Mouse (Mus musculus) limb, embryonic 10.5 days (tissue): ENCODE measurements around the gene Tmem39a. TPM values are rescaled to one million over a fixed set of nuclear protein-coding genes. Genes with fewer than 3 reads are reported as not detected.
A peak's percentile ranks its signal among the peaks of the same experiment; 100 is the strongest.

Source experiments
- DNase-seq: peaks from one replicate; pipeline ENCODE4 v3.0.0-alpha.2; 2017; ENCODE audit warnings: low spot score
- H3K27ac ChIP-seq: fragments of 300-500 bp; sonication (generic); 2 replicates; pipeline ENCODE4 v1.5.1; 2016; ENCODE audit warnings: mild to moderate bottlenecking
- H3K27me3 ChIP-seq: fragments of 300-500 bp; sonication (generic); 2 replicates; pipeline ENCODE4 v1.6.1; 2016; ENCODE audit warnings: low read depth, mild to moderate bottlenecking; ENCODE audit not compliant: poor library complexity, severe bottlenecking
- H3K36me3 ChIP-seq: fragments of 300-500 bp; sonication (generic); 2 replicates; pipeline ENCODE4 v1.6.1; 2016; ENCODE audit warnings: mild to moderate bottlenecking, moderate library complexity
- H3K4me1 ChIP-seq: fragments of 300-500 bp; sonication (generic); 2 replicates; pipeline ENCODE4 v1.6.1; 2016
- H3K4me3 ChIP-seq: fragments of 300-500 bp; sonication (generic); 2 replicates; pipeline ENCODE4 v1.5.1; 2016; ENCODE audit warnings: mild to moderate bottlenecking, moderate library complexity
- H3K9me3 ChIP-seq: fragments of 300-500 bp; sonication (generic); replicated peaks from 2 replicates; pipeline ENCODE4 v1.6.1; 2016; ENCODE audit warnings: mild to moderate bottlenecking
- WGBS: fragments of 180-500 bp; shearing (Covaris S2); methylation state at CpG from one replicate; pipeline ENCODE4 v1.1.7; 2016; 5-methylcytosine and 5-hydroxymethylcytosine counted together
- polyA plus RNA-seq: library from polyadenylated mRNA; unstranded; fragments of >200 nt; fragmentation: Nextera tagmentation; extraction: Ambion mirVana; gene quantifications from 2 replicates; pipeline ENCODE4 v1.2.1, GENCODE M21; 2016

The Tmem39a gene
- polyA plus RNA-seq, result 93.7 and 122 TPM in 2 replicates

DNA sequence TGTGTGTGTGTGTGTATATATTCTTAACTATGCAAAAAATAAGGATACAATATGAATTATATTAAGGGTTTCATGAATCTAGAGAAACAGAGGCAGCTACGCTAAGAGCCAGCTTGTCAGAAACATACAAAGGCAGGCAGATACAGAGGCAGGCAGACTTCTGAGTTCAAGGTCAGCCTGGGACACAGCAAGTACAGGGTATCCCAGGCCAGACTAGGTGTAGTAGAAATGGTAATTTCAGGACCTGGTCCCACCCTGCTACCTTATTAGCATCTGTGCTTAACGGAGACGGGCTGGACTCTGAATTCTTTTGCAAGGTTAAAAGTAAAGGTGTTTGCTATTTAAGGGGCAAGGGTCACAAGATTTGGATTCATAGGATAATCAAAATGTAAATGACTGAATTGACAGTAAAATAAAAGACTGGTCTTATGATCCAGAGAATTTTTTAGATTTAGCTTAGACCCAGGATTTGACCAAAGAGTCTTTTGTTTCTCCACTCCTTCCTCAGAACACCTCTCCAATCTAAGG, at the start of gene Tmem39a:
Gene Tmem39a (plus strand): TSS at position 478 of the 528 bp plus-strand sequence.
- H3K27ac ChIP-seq, result no peak within 1 kb of the TSS
- H3K9me3 ChIP-seq, result no peaks in the 10 kb centered on the region
- no peak for DNase-seq
- H3K4me3 ChIP-seq, result no peak within 1 kb of the TSS
- WGBS, result 94% methylated on average over 3 of the region's 3 CpGs
- H3K27me3 ChIP-seq, result peaks cover 21% of the 10 kb centered on the region; the same call in 1 of the 2 replicates
- no peaks in the 10 kb centered on the region for H3K4me1 ChIP-seq
- no peaks in the 10 kb centered on the region for H3K36me3 ChIP-seq

DNA sequence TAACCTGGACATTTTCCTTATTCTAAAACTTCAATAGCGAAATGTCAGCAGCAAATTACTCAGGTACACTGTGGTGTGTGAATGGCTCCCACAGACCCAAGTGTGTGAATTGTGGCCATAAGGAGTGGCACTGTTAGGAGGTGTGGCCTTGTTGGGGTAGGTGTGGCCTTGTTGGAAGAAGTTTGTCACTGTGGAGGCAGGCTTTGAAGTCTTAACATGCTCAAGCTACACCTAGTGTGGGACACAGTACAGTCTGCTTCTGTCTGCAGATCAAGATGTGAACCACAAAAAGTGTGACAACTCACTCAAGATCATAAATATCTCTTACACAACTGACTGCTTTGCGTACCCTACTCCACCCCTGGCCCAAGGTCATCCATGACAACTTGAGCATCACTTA, 47.7 kb upstream of the Tmem39a start:
- H3K27me3 ChIP-seq, result no peaks in the 10 kb centered on the region
- H3K4me1 ChIP-seq, result no peaks in the 10 kb centered on the region
- DNase-seq, result no peak
- H3K36me3 ChIP-seq, result peaks cover 84% of the 10 kb centered on the region
- no peaks in the 10 kb centered on the region for H3K9me3 ChIP-seq
- 93% methylated on average over 2 of the region's 2 CpGs for WGBS
- no peak overlapping the region for H3K27ac ChIP-seq
- no peak overlapping the region for H3K4me3 ChIP-seq

DNA sequence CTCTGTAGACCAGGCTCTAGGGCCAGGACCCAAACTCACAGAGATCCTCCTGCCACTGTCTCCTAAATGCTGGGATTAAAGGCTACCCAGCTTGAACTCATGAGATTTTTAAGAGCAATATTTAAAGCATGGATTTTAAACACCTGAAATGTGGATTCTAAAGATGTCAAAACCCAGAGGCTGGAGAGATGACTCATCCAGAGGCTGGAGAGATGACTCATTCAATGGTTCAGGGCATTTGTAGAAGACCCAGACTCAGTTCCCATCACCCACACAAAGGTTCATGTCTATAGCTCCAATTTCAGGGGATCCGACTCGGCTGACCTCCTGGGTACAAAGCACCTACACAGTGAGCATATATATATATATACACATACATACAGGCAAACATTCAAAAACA, 39.4 kb upstream of the Tmem39a start:
- Histone ChIP-seq H3K4me1 (peaks cover 8% of the 10 kb centered on the region), H3K4me3 (no peak overlapping the region), H3K9me3 (no peaks in the 10 kb centered on the region), H3K36me3 (peaks cover 50% of the 10 kb centered on the region), H3K27ac (no peak overlapping the region), H3K27me3 (no peaks in the 10 kb centered on the region)
- no peak for DNase-seq
- 95% methylated on average over 2 of the region's 2 CpGs for WGBS

DNA sequence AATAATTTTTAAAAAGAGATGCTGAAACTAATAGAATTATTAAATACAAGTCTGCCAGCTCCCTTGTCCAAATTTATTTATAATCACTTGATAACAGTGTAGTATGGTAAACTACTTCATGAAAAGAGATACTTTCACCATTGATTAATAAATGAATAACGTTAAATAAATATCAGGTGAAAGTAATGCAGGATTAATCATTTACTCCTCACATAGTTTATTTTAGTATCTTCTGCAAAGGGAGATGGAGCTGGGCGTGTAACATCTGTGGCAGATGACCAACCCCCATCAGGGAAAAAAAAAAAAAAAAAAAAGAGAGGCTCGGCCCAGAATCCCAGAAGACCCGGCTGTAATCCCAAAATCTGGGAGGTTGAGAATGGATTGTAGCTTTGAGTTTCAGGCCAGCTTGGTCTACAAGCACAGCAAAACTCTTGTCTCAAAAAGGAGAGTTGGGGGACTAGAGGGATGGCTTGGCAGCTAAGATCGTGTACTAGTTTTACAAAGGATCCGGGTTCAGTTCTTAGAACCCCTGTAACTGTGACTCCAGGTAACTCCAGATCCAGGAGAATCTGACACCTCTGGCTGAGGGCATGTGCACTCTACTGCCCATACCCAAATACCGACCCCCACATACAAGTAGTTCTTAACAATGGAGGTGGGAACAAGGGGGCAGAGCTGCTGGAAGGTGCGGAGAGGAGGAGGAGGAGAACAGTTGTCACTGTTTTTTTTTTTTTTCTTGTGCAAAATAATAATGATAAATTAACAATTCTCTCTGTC, 37.1 kb upstream of the Tmem39a start:
- no peaks in the 10 kb centered on the region for H3K9me3 ChIP-seq
- peak overlapping the region; percentile 92 for H3K4me3 ChIP-seq
- H3K4me1 ChIP-seq, result peaks cover 8% of the 10 kb centered on the region
- DNase-seq, result no peak
- 43% methylated on average over 8 of the region's 8 CpGs for WGBS
- H3K27ac ChIP-seq, result 0 out of 2 replicates have a peak overlapping the region, but pooled peaks have one; percentile 26
- H3K27me3 ChIP-seq, result no peaks in the 10 kb centered on the region
- peaks cover 53% of the 10 kb centered on the region for H3K36me3 ChIP-seq

DNA sequence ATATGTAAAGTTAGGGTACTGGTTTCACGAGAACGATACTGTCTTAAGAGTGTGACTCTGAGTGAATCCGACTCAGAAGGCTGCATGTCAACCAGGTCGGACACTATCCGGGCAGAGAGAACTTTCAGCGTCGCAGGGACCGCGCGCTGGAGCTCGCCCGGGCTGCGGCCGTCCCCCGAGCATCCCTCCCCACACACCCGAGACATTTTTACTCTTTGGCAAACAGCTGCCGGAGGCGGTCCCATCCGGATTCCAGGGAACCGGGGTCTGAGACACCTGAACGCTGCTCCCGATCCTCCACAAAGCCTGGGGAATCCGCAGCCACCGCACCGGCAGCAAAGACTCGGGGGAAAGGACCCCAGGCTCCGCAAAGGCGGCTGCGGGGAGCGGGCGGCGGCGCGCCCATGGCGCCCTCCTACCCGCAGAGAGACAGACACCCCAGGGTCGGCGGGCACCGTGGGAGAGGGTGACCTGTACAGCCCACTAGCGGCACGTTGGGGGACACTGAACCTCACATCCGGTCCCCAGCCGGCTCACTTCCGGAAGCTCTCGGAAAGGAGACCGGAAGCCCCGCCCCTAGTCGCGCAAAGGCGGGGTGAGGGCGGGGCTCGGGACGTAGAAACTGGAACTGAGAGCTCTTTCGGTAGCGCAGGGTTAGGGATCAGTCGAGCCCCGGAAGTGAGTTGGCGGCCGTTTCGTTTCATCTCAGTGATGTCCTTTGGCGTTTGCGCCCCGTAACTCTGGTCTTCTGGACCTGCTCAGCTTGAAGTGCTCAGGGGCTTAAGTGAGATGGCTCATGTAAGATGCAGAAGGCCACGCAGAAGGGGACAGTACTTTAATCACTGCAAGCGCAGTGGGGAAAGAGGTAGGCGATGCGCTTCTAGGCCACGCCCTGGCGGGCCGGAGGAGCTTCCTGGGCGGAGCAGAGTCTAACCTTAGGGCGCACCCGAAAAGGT, 36.1 kb upstream of the Tmem39a start, which contains the start of gene Timmdc1:
Gene Timmdc1 (minus strand): TSS at position 535 of the 956 bp plus-strand sequence.
- Histone ChIP-seq H3K4me3 (peak within 1 kb of the TSS; percentile 92), H3K36me3 (peaks cover 53% of the 10 kb centered on the region), H3K9me3 (no peaks in the 10 kb centered on the region), H3K27ac (peak within 1 kb of the TSS; percentile 96), H3K27me3 (no peaks in the 10 kb centered on the region), H3K4me1 (peaks cover 8% of the 10 kb centered on the region)
- peak; percentile 98 for DNase-seq
- WGBS, result under 1% methylated on average over 73 of the region's 73 CpGs

DNA sequence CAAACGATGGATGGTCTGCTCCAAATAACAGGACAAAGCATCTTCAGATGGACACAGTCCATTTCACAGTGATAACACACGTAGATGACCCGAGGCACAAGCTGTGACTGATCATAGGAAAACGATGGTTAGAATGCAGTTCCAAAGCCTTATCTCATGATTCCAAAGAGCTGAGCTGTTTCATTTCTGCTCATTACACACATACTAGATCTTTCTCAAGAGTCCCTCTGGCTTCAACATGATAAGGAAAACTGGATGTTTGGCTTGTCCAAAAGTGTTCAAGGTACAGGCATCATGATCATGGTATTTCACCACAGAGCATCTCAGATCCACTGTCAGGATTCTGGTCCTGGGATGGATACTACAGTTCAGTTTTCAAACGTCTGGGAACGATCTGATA, 32.2 kb upstream of the Tmem39a start:
- no peak for DNase-seq
- no peaks in the 10 kb centered on the region for H3K27me3 ChIP-seq
- H3K27ac ChIP-seq, result no peak overlapping the region
- peaks cover 74% of the 10 kb centered on the region for H3K36me3 ChIP-seq
- no peaks in the 10 kb centered on the region for H3K9me3 ChIP-seq
- 92% methylated on average over 6 of the region's 6 CpGs for WGBS
- no peak overlapping the region for H3K4me3 ChIP-seq
- peaks cover 8% of the 10 kb centered on the region for H3K4me1 ChIP-seq

DNA sequence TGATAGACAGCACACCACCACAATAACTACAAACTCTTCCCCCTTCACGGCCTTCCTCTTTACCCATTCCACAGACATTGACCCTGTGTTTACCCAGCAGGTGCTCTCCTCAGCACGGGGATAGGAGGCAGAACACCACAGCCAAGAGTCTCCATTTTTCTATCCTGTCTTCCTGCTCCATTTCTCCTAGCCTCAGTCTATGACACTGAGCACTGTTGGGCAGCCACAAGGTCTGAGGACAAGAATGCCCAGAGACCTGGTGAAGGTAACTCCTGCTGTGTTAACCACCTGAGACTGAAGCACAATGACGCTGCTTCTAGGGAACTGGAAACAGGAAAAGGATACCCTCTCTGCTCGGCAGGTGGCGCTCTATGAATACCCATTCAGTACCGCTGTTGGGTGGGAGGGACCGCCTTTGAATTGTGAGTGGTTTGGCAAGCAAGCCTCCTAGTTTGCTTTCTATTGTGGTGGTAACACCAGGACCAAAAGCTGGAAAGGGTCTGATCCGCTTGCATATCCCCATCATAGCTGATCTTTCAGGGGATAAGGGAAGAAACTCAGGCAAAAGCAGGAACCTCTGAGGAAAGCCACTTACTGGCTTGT, 21.9 kb upstream of the Tmem39a start:
- WGBS, result 61% methylated on average over 8 of the region's 8 CpGs
- DNase-seq, result peak; percentile 67
- Histone ChIP-seq H3K4me1 (no peaks in the 10 kb centered on the region), H3K9me3 (no peaks in the 10 kb centered on the region), H3K27ac (no peak overlapping the region), H3K4me3 (no peak overlapping the region), H3K36me3 (peaks cover 95% of the 10 kb centered on the region), H3K27me3 (no peaks in the 10 kb centered on the region)

DNA sequence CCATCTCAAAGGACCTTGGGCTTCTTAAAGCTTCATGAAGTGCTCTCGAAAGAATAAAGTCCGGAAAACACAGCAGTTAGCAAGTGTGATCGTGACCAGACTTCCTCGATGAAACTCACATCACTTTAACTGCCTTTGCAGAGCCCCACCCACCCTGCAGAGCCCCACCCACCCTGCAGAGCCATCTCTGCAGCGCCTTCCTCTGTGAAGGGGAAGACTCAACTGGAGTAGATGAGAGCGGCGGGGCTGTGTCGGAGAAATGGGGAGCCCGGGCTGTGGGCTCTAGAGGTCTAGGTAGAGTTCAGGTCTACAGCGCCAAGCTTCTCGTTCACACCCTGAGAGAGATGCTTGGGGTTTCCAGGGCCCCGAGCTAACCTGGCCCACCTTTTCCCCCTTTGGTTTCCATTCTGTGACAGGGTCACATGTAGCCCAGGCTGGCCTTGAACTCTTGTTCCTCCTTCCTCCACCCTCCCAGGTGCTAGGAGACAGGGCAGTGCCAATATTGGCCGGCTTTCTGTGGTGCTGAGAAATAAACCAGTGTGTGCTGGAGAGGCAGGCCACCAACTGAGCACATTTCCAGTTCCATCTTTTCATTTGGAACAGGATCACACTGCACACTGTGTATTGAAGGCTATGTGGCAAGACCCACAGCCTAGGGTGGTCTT, 19.6 kb upstream of the Tmem39a start:
- no peak overlapping the region for H3K27ac ChIP-seq
- DNase-seq, result no peak
- H3K9me3 ChIP-seq, result no peaks in the 10 kb centered on the region
- no peak overlapping the region for H3K4me3 ChIP-seq
- H3K4me1 ChIP-seq, result no peaks in the 10 kb centered on the region
- no peaks in the 10 kb centered on the region for H3K27me3 ChIP-seq
- 91% methylated on average over 13 of the region's 13 CpGs for WGBS
- H3K36me3 ChIP-seq, result peaks cover 95% of the 10 kb centered on the region

DNA sequence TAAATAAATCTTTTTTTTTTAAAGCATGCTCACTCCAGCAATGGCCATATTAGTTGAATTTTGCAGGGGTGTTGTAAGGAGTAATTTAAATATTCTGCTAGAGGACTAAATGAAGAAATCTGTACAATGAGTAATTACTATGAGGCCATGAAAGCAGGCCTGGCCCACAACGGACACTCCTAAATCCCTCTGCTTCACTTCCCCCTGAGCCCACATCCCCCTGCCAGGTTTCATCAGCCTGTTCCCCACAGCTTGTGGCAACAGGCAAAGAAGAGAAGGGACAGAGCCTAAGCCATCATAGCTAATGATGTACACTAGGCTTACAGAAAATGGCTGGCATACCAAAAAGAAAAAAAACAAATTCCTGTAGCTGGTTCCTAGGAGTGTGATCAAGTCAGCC, 10.5 kb upstream of the Tmem39a start:
- Histone ChIP-seq H3K36me3 (peaks cover 57% of the 10 kb centered on the region), H3K4me3 (no peak overlapping the region), H3K27ac (no peak overlapping the region), H3K27me3 (peaks cover 15% of the 10 kb centered on the region; the same call in 1 of the 2 replicates), H3K9me3 (no peaks in the 10 kb centered on the region), H3K4me1 (peaks cover 19% of the 10 kb centered on the region)
- 95% methylated on average over 1 of the region's 1 CpGs for WGBS
- no peak for DNase-seq

DNA sequence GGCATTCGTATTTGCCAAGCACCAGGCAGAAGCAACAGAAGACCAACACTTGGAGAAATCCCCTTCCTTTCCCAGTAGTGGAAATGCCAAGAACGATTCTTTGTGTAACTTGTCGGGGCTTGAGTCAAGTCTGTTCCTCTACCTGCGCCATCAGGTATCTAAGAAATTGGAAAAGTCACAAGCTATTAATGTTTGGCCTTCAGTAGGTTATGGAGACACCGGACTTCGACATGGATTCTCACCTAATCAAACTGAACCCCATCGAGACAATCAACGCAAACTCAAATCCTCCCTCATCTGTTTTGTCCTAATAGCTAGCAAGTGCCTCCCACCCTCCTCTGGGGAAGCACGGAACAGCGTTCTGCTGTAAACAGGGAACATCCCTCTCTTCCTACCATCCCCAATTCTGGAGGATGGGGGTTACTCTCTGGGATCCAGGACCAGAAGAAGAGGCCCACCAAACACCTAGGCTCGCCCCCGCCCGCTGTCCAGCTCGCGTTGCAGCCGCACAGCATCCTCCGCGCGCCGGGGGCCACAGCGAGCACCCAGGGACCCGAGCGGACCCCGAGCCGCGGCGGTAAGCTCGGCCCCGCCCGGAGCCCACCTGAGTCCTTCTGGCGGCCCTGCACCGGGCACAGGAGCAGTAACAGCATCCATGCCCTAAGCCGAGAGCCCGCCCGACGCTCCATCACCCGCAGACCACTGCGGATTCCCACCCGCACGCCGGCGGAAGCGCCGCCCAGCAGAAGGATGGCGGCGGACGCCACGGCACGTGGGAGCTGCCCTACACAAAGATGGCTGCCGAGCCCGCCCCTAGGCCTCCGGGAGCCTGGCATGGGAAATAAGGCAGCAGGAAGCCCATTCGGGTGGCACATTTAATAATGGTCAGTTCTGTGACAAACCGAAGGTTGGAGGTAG, 8.8 kb upstream of the Tmem39a start, which contains the start of gene Poglut1:
Gene Poglut1 (minus strand): TSS at position 780 of the 918 bp plus-strand sequence.
- peaks cover 19% of the 10 kb centered on the region for H3K4me1 ChIP-seq
- no peaks in the 10 kb centered on the region for H3K9me3 ChIP-seq
- H3K27ac ChIP-seq, result peak within 1 kb of the TSS; percentile 91
- 3% methylated on average over 54 of the region's 54 CpGs for WGBS
- H3K27me3 ChIP-seq, result peaks cover 18% of the 10 kb centered on the region; the same call in 1 of the 2 replicates
- H3K36me3 ChIP-seq, result peaks cover 39% of the 10 kb centered on the region
- peak within 1 kb of the TSS; percentile 90 for H3K4me3 ChIP-seq
- DNase-seq, result peak; percentile 87

DNA sequence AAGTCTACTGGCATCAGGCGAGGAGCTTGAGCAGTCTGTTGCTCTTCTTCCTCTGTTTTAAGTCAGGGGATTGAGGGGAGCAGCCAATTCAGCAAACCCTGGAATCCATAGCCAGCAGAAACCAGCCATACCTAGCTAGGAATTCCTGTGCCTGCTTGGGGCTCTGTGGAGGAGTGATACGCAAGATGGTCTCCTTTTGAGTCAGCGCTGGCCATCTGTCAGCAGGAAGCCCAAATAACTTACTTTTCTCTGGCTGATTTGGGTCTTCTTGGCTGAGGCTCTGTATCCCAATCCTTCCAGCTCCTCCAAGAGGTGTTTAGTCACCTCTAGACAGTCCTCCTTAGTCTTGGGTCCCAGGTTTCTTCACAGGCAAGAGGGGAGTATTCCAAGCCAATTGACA, 2.5 kb upstream of the Tmem39a start:
- H3K4me1 ChIP-seq, result no peaks in the 10 kb centered on the region
- H3K27me3 ChIP-seq, result peaks cover 39% of the 10 kb centered on the region; the same call in 1 of the 2 replicates
- no peaks in the 10 kb centered on the region for H3K9me3 ChIP-seq
- no peak overlapping the region for H3K4me3 ChIP-seq
- no peaks in the 10 kb centered on the region for H3K36me3 ChIP-seq
- no peak overlapping the region for H3K27ac ChIP-seq
- DNase-seq, result no peak
- WGBS, result 87% methylated on average over 3 of the region's 3 CpGs
